Mouse (Mus musculus): ENCODE results near the gene Crnn.

GRCm38 (mm10) chr3:93162996-93163592, 18.5 kb downstream of the Crnn start:
- TF ChIP-seq POLR2A (IDR thresholded peaks at IDR 0.05; ENCODE audit: low read depth, low read length): no peak
- no peak for TF ChIP-seq ZC3H11A (IDR thresholded peaks at IDR 0.05; ENCODE audit: low read depth, low read length)
- TF ChIP-seq CTCF (conservative IDR thresholded peaks at IDR 0.05 in 1 of 2, IDR thresholded peaks at IDR 0.05 in 1 of 2; ENCODE audit: low read depth in 2 of 2, low read length in 2 of 2): no peak
- TF ChIP-seq POLR2AphosphoS2 (IDR thresholded peaks at IDR 0.05; ENCODE audit: low read depth, low read length): no peak
- no peak for TF ChIP-seq NELFE (IDR thresholded peaks at IDR 0.05; ENCODE audit: low read depth, low read length)
